Mouse (Mus musculus) cerebellum, adult 2 months (tissue): Measurements from ENCODE around the gene Dscam. TPM values are rescaled to one million over a fixed set of nuclear protein-coding genes. Genes with fewer than 3 reads are reported as not detected.

Experiments
- DNase-seq, 2 experiments: peaks; one replicate each; pipeline ENCODE4 v3.0.0; 2021
- H3K27ac ChIP-seq: fragments of 200-500 bp; 2 replicates; pipeline ENCODE4 v1.5.1; 2012; ENCODE audit warnings: low read length, control low read depth, inconsistent platforms; ENCODE audit not compliant: insufficient read depth
- H3K27me3 ChIP-seq: fragments of 200-500 bp; 2 replicates; pipeline ENCODE4 v1.6.1; 2012; ENCODE audit warnings: inconsistent platforms, mild to moderate bottlenecking, low read length, moderate library complexity; ENCODE audit not compliant: control insufficient read depth, insufficient read depth
- H3K4me1 ChIP-seq: fragments of 200-500 bp; 2 replicates; pipeline ENCODE4 v1.6.1; 2011; ENCODE audit warnings: low read length; ENCODE audit not compliant: control insufficient read depth, insufficient read depth
- H3K4me3 ChIP-seq: fragments of 200-500 bp; replicated peaks from 2 replicates; pipeline ENCODE3; 2011; ENCODE audit warnings: mild to moderate bottlenecking, low read depth, low read length, control low read depth; ENCODE audit not compliant: insufficient read depth
- CTCF ChIP-seq: fragments of 200-500 bp; IDR thresholded peaks from 2 replicates; pipeline ENCODE4 v1.5.1; 2011; ENCODE audit warnings: low read depth, mild to moderate bottlenecking, control low read depth, low read length, moderate library complexity, borderline replicate concordance; ENCODE audit not compliant: insufficient read depth
- POLR2A ChIP-seq: fragments of 200-500 bp; IDR thresholded peaks from 2 replicates; pipeline ENCODE4 v1.6.1; 2011; ENCODE audit warnings: low read length, control low read depth, borderline replicate concordance; ENCODE audit not compliant: insufficient read depth
- WGBS: fragments of 180-500 bp; shearing (Covaris S2); methylation state at CpG from one replicate; pipeline ENCODE4 v1.1.7; 2018; 5-methylcytosine and 5-hydroxymethylcytosine counted together
- polyA plus RNA-seq: library from polyadenylated mRNA; depleted of rRNA; stranded (reverse); fragments of >200 nt; gene quantifications from 2 replicates; pipeline ENCODE4 v1.2.3, GENCODE M21; 2012

The Dscam gene
- polyA plus RNA-seq, 1 experiment, result 16.0 TPM

DNA sequence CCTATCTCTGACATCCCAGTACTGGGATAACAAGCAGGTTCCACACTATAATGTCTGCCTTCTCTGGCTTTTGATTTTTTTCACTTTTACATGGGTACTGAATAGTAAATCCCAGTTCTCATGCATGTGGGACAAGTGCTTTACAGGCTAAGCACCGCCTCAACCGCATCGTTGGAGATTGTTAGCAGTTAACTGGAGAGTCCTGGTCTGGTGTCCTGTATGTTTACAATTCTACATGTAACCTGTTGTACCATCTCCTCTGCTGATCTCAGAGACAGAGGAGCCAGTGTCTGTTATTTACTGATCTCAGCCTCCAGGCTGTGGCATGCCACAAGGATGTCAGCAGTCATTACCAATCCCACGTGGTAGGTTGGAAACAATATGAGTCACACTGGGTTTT lies 246.6 kb downstream of the Dscam start:
- no peak for DNase-seq
- no peak for TF ChIP-seq POLR2A
- TF ChIP-seq CTCF, result no peak
- no peaks in the 10 kb centered on the region for H3K27me3 ChIP-seq
- peaks cover 10% of the 10 kb centered on the region for H3K4me1 ChIP-seq
- 96% methylated on average over 4 of the region's 4 CpGs for WGBS
- H3K4me3 ChIP-seq, result no peak overlapping the region
- no peak overlapping the region for H3K27ac ChIP-seq

DNA sequence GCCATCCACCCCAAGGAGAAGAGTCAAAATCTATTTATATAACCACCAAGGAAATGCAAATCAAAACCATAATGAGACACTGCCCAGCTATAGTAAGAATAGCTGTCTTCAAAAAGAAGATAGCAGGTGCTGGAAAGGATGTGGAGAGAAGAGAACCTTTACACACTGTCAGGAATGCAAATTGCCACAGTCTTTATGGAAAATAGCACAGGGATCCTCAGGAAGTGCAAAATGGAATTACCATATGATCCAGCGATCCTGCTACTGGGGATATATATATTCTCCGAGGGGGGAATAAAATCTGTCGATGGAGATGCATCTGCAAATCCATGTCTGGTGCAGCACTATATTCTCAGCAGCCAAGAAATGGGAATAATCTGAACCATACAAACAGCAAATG lies 256.1 kb downstream of the Dscam start:
- 92% methylated on average over 3 of the region's 3 CpGs for WGBS
- no peak for DNase-seq
- no peak overlapping the region for H3K4me3 ChIP-seq
- TF ChIP-seq CTCF (no peak), POLR2A (no peak)
- H3K27me3 ChIP-seq, result no peaks in the 10 kb centered on the region; the same call in 1 of the 2 replicates
- H3K27ac ChIP-seq, result no peak overlapping the region
- H3K4me1 ChIP-seq, result no peaks in the 10 kb centered on the region

DNA sequence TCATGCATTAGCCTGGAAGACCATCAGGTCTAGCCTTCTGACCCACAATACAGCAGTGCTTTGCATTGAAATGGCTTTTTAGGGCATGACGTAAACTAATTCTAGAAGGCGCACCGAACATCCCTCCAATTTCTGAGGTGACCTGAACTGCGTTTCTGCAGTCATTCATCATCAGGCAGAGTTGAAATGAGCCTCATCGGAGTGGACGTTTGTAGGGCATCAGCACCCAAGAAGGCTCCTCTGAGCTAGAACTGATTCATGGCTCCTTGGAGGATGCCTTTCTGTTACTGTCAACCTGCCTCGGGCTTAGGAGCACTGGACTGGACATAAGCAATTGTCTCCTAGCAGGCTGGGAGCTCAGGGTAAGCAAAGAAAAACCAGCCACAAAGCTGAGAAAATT lies 257.7 kb downstream of the Dscam start:
- WGBS, result 89% methylated on average over 7 of the region's 7 CpGs

DNA sequence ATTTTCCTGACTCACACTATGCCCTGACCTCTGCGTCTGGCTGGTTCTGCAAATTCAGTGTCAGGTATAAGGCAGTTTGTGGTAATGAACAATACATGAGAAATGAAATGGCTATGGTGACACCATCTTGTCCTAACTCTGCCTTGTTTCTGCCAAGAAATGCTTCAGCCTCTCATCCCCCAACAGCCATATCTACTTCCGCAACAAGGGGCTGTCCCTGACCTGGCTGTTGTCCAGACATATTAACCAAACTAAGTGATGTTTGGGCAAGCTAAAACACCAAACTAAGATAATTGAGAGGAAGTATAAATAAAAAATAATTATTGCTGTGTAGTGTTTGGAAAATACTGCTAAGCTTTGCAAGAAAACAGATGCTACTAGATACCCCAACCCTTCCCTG lies 258.4 kb downstream of the Dscam start:
- no peak for DNase-seq
- Histone ChIP-seq H3K27ac (no peak overlapping the region), H3K4me3 (no peak overlapping the region), H3K4me1 (no peaks in the 10 kb centered on the region), H3K27me3 (no peaks in the 10 kb centered on the region; the same call in 1 of the 2 replicates)
- no peak for TF ChIP-seq POLR2A
- WGBS, result 99% methylated on average over 2 of the region's 2 CpGs

More for the DNA sequence above, 257.7 kb downstream of the Dscam start:
- TF ChIP-seq CTCF, result no peak
- no peak for TF ChIP-seq POLR2A
- Histone ChIP-seq H3K27me3 (no peaks in the 10 kb centered on the region; the same call in 1 of the 2 replicates), H3K4me1 (no peaks in the 10 kb centered on the region), H3K27ac (no peak overlapping the region), H3K4me3 (no peak overlapping the region)
- no peak for DNase-seq

DNA sequence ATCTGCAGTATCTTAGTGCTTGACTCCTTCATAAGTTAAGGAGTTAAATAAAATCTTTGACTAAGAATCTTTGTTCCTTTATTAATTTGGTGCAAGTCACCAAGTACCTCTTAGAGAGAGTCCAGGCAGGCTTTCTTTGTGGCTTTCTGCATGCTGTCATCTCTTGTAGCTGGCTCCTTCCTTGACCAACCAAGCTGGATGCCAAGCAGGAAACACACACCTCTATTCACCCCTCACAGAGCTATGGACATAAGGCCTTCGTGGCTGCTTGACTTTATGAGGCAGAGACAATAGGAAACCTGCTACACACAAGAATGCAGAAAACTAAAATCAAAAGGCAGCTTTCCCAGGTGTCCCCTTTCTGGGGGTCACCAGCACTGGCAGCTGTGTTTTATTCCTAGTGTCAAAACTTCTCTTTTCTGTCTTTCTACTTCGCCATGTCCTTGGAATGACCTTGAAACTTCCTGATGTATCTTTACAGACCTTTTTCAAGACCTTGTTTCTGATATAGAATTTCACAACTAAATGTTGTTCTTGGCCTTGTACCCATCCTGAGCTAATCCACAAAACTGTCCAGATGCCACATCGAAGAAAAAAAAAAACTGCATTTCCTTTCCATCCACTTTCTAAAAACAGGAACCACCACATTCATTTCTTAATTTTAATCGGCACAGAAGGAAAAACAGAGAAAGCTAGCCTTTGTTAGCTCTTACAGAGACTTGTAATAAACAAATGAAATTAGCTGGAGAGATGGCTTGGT lies 260.0 kb downstream of the Dscam start:
- 50% methylated on average over 4 of the region's 4 CpGs for WGBS
- no peak overlapping the region for H3K27ac ChIP-seq
- TF ChIP-seq POLR2A (no peak), CTCF (no peak)

DNA sequence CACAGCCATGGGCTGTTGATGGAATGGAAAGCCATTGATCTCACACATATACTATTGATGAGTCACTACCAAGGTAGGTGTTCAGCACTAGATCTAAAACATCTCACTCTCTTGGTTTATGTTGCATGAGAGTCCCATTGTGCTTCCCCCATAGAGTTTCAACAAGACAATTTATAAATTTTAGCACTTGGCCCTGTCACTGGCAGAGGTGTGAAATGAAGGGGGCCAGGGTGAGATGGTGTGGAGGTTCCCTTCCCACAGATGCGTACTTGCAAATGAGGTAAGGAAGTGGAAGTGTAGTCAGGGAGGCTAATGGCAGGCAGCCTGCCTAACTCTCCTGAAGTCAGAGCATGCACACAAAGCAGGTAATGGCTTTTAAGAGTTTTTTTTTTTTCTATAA lies 262.7 kb downstream of the Dscam start:
- no peak for DNase-seq
- Histone ChIP-seq H3K27me3 (no peaks in the 10 kb centered on the region; the same call in 1 of the 2 replicates), H3K4me1 (no peaks in the 10 kb centered on the region), H3K4me3 (no peak overlapping the region), H3K27ac (no peak overlapping the region)
- TF ChIP-seq POLR2A (no peak), CTCF (no peak)
- WGBS, result 92% methylated on average over 1 of the region's 1 CpGs

More for the DNA sequence above, 260.0 kb downstream of the Dscam start:
- DNase-seq, result no peak
- H3K4me3 ChIP-seq, result no peak overlapping the region
- H3K4me1 ChIP-seq, result no peaks in the 10 kb centered on the region
- H3K27me3 ChIP-seq, result no peaks in the 10 kb centered on the region; the same call in 1 of the 2 replicates

DNA sequence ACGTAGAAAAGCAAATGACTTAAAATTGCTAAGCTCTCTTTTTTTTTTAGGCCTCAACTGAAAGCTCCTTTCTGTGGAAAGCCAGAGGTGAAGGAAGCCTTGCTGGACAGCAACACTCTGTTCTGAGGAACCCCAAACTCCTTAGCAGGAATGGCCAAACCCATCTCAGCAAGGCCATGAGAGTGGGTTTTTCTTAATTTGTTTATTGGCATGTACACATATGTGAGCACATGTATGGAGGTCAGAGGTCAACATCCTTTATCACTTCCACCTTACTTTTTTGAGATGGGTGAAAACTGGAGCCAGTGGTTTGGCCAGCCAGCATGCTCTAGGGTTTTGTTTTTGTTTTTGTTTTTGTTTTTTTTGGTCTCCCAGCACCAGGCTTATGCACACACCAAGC lies 263.5 kb downstream of the Dscam start:
- no peak for DNase-seq
- H3K27ac ChIP-seq, result no peak overlapping the region
- no peaks in the 10 kb centered on the region for H3K4me1 ChIP-seq
- WGBS, result 88% methylated on average over 1 of the region's 1 CpGs
- TF ChIP-seq POLR2A (no peak), CTCF (no peak)
- no peak overlapping the region for H3K4me3 ChIP-seq
- no peaks in the 10 kb centered on the region; the same call in 1 of the 2 replicates for H3K27me3 ChIP-seq

DNA sequence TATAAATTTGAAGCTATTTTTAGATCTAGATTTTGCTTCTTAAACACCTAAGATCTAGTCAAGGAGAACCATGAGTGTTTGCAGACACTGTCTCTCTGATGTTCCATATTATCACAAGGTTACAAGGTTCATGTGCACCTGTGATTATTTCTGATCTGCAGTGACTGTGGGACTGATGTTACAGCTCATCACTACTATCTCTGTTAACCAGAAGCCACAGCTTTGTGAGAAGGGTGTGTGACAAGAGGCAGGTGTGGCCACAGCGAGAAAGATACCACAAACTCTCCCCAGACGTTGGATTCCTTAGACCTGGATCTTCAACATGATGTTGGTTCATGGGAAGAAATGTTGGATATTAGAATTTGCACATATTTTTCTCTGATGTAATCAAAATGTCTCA lies 263.9 kb downstream of the Dscam start:
- 91% methylated on average over 2 of the region's 2 CpGs for WGBS
- no peak overlapping the region for H3K27ac ChIP-seq
- no peaks in the 10 kb centered on the region; the same call in 1 of the 2 replicates for H3K27me3 ChIP-seq
- no peak overlapping the region for H3K4me3 ChIP-seq
- no peak for TF ChIP-seq CTCF
- no peak for TF ChIP-seq POLR2A
- no peaks in the 10 kb centered on the region for H3K4me1 ChIP-seq
- no peak for DNase-seq
